ENCODE assay signal across 11 mouse cellular contexts in the genomic region with DNA sequence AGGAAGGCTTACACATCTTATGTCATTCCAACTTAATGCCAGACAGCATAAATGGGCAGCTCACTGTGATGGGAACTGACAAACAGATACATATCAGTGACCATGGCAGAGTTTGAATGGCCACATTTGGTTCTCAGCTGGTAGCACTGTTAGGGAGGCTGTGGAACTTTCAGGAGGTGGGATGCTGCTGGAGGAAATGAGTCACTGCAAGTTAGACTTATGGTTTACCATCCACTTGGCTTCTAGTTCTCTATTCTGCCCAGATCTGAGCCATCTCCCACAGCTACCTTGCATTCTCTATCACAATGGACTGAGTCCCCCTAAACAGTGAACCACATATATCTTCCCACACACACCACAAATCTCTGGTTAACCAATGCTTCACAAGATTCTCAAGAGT.
"Had no signal": no experiment of that assay in that cellular context is flagged by ENCODE, and none has a peak within 500 bp of the region (broad histone marks: within the 10 kb centered on the region; RNA-seq: fewer than 3 reads in every experiment).

No protein-coding gene starts in this region.

- ATAC-seq: midbrain, embryonic 16.5 days had no signal

- DNase-seq: lung, adult 18-20 months; lung, embryonic 14.5 days; lung, postnatal 10 days; lung, postnatal 4 days; midbrain, embryonic 14.5 days; right cerebral cortex, postnatal 14 days; spleen, adult 18-20 months; thymus, adult 18-20 months; thymus, postnatal 14 days; thymus, postnatal 36 days had no signal
